Mouse (Mus musculus): ENCODE results near the gene Bpi.

The Bpi gene

Small RNA genes lying within 50 kb of the gene (microRNA-seq; reads per million reads assigned to microRNA genes)
- 0.25 to 0.34 reads per million in 2 experiments for gene Mir7685
